Mouse (Mus musculus) stomach, postnatal 0 days (tissue): ENCODE measurements around the gene D630023F18Rik. TPM values are rescaled to one million over a fixed set of nuclear protein-coding genes. Genes with fewer than 3 reads are reported as not detected.

Experiments used
- ATAC-seq: fragments of 200-750 bp; cut with Nextera tagmentation; 2 replicates; pipeline ENCODE4 v1.8.0; 2017; ENCODE audit not compliant: low FRiP score, low TSS enrichment
- DNase-seq: peaks from one replicate; pipeline ENCODE4 v3.0.0-alpha.2; 2016; ENCODE audit warnings: low spot score
- H3K27ac ChIP-seq: fragments of 300-500 bp; sonication (generic); replicated peaks from 2 replicates; pipeline ENCODE4 v1.5.1; 2014; ENCODE audit warnings: mild to moderate bottlenecking, control low read depth
- H3K27me3 ChIP-seq: fragments of 300-500 bp; sonication (generic); 2 replicates; pipeline ENCODE4 v1.6.1; 2014; ENCODE audit warnings: low read length; ENCODE audit not compliant: control insufficient read depth, insufficient read depth
- H3K36me3 ChIP-seq: fragments of 300-500 bp; sonication (generic); 2 replicates; pipeline ENCODE4 v1.6.1; 2014; ENCODE audit warnings: low read length, mixed read lengths; ENCODE audit not compliant: control insufficient read depth, insufficient read depth
- H3K4me1 ChIP-seq: fragments of 300-500 bp; sonication (generic); replicated peaks from 2 replicates; pipeline ENCODE4 v1.6.1; 2014; ENCODE audit warnings: antibody characterized with exemption; ENCODE audit not compliant: control insufficient read depth, insufficient read depth
- H3K4me2 ChIP-seq: fragments of 300-500 bp; sonication (generic); replicated peaks from 2 replicates; pipeline ENCODE4 v1.6.1; 2014; ENCODE audit warnings: low read depth, mild to moderate bottlenecking, control low read depth, moderate library complexity
- H3K4me3 ChIP-seq: fragments of 300-500 bp; sonication (generic); 2 replicates; pipeline ENCODE4 v1.5.1; 2014; ENCODE audit warnings: low read depth, low read length, control low read depth
- H3K9ac ChIP-seq: fragments of 300-500 bp; sonication (generic); 2 replicates; pipeline ENCODE4 v1.6.1; 2014; ENCODE audit warnings: mild to moderate bottlenecking, low read length, control low read depth, mixed read lengths
- H3K9me3 ChIP-seq: fragments of 300-500 bp; sonication (generic); 2 replicates; pipeline ENCODE4 v1.6.1; 2016; ENCODE audit warnings: low read length; ENCODE audit not compliant: control insufficient read depth
- CTCF ChIP-seq: IDR thresholded peaks from 2 replicates; pipeline ENCODE4 v1.5.1; 2016; ENCODE audit warnings: antibody characterized with exemption, low read depth, mild to moderate bottlenecking, moderate library complexity
- EP300 ChIP-seq: optimal IDR thresholded peaks from 2 replicates; pipeline ENCODE3; 2016; ENCODE audit warnings: antibody characterized with exemption
- WGBS: fragments of 180-500 bp; shearing (Covaris S2); extraction: QIAGEN DNeasy Blood & Tissue Kit; methylation state at CpG from one replicate; pipeline ENCODE4 v1.1.7; 2014; 5-methylcytosine and 5-hydroxymethylcytosine counted together
- polyA plus RNA-seq: library from polyadenylated mRNA; unstranded; fragments of >200 nt; fragmentation: Nextera tagmentation; extraction: Ambion mirVana; gene quantifications from 2 replicates; pipeline ENCODE4 v1.2.1, GENCODE M21; 2015

D630023F18Rik gene
- polyA plus RNA-seq, 1 experiment from 2014 or later: 0.27 TPM

GRCm38 (mm10) chr1:65137560-65137959, 14.5 kb upstream of the D630023F18Rik start:
- no peak overlapping the region for H3K9ac ChIP-seq
- no peaks in the 10 kb centered on the region for H3K4me1 ChIP-seq
- H3K4me2 ChIP-seq: no peak overlapping the region
- no peak overlapping the region for H3K27ac ChIP-seq
- ATAC-seq (no peak), DNase-seq (no peak)
- H3K4me3 ChIP-seq: no peak overlapping the region
- WGBS: 83% methylated on average over 6 of the region's 6 CpGs
- no peak for TF ChIP-seq EP300
- no peak for TF ChIP-seq CTCF
- no peaks in the 10 kb centered on the region for H3K9me3 ChIP-seq
- H3K36me3 ChIP-seq: no peaks in the 10 kb centered on the region
- H3K27me3 ChIP-seq: no peaks in the 10 kb centered on the region

DNA sequence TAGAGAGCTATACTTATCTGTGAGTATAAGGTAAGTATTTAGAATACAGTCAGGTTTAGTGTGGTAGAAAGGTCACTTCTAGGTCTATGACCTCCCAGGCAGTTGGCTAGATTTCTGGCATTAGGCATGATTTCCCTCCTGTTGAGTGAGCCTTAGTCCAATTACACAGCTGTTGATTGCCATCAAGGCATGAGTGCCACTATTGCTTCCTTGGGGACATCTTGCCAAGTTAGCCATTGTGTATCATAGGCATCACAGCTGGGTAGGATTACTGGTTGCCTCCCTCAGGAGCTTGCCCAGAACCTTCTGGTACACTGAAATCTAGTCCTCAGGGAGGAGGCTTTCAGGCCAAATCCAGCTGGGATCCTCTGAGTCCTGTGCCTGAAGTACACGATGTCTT, 9.8 kb upstream of the D630023F18Rik start:
- no peaks in the 10 kb centered on the region for H3K9me3 ChIP-seq
- DNase-seq (no peak), ATAC-seq (no peak)
- no peaks in the 10 kb centered on the region for H3K36me3 ChIP-seq
- no peaks in the 10 kb centered on the region for H3K27me3 ChIP-seq
- no peak overlapping the region for H3K4me2 ChIP-seq
- TF ChIP-seq CTCF (no peak), EP300 (no peak)
- no peak overlapping the region for H3K4me3 ChIP-seq
- no peak overlapping the region for H3K9ac ChIP-seq
- whole genome bisulfite sequencing: 83% methylated on average over 1 of the region's 1 CpGs
- no peaks in the 10 kb centered on the region for H3K4me1 ChIP-seq
- no peak overlapping the region for H3K27ac ChIP-seq

- 79% methylated on average over 1 of the region's 1 CpGs for WGBS
- TF ChIP-seq EP300 (no peak), CTCF (no peak)
Measured at GRCm38 (mm10) chr1:65131671-65132070, 8.7 kb upstream of the D630023F18Rik start.

GRCm38 (mm10) chr1:65130226-65130625, 7.2 kb upstream of the D630023F18Rik start:
- TF ChIP-seq EP300: no peak
- TF ChIP-seq CTCF: no peak
- Histone ChIP-seq H3K36me3 (no peaks in the 10 kb centered on the region), H3K9ac (no peak overlapping the region), H3K4me1 (no peaks in the 10 kb centered on the region), H3K27ac (no peak overlapping the region), H3K9me3 (no peaks in the 10 kb centered on the region), H3K4me3 (no peak overlapping the region), H3K4me2 (no peak overlapping the region), H3K27me3 (no peaks in the 10 kb centered on the region)
- WGBS: 71% methylated on average over 3 of the region's 3 CpGs
- ATAC-seq: no peak
- DNase-seq: no peak

More at GRCm38 (mm10) chr1:65131671-65132070, 8.7 kb upstream of the D630023F18Rik start:
- Histone ChIP-seq H3K9ac (no peak overlapping the region), H3K4me1 (no peaks in the 10 kb centered on the region), H3K27me3 (no peaks in the 10 kb centered on the region), H3K4me2 (no peak overlapping the region), H3K4me3 (no peak overlapping the region), H3K9me3 (no peaks in the 10 kb centered on the region), H3K36me3 (no peaks in the 10 kb centered on the region), H3K27ac (no peak overlapping the region)
- ATAC-seq (no peak), DNase-seq (no peak)

- Histone ChIP-seq H3K36me3 (no peaks in the 10 kb centered on the region), H3K4me3 (no peak overlapping the region), H3K9ac (no peak overlapping the region), H3K27ac (no peak overlapping the region), H3K9me3 (no peaks in the 10 kb centered on the region), H3K4me1 (no peaks in the 10 kb centered on the region), H3K27me3 (no peaks in the 10 kb centered on the region), H3K4me2 (no peak overlapping the region)
- TF ChIP-seq EP300 (no peak), CTCF (no peak)
- WGBS: 45% methylated on average over 3 of the region's 3 CpGs
- ATAC-seq (no peak), DNase-seq (no peak)
Measured at GRCm38 (mm10) chr1:65129634-65130180, 6.7 kb upstream of the D630023F18Rik start.

DNA sequence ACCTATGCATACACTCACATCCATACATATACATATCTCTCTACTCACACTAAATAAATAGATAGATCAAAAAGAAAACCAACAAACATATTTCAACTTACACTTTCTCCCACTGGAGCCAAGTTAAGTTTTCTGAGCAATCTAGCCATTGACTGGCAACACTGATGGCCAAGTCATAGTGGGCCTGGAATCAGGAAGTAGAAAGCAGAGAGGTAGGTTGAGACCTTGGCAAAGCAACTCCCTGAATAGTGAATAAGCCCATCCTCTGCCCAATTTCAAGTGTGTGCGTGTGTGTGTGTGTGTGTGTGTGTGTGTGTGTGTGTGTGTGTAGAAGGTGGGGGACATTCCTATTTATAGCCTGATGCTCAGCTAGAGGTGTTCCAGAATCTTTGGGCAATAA, 3.6 kb downstream of the D630023F18Rik start, which contains the start of gene Gm28845:
Gene Gm28845 (minus strand): TSS at position 121 of the 400 bp plus-strand sequence.
- H3K9me3 ChIP-seq: no peaks in the 10 kb centered on the region
- no peaks in the 10 kb centered on the region for H3K27me3 ChIP-seq
- no peak within 1 kb of the TSS for H3K4me3 ChIP-seq
- TF ChIP-seq EP300 (no peak), CTCF (no peak)
- no peaks in the 10 kb centered on the region for H3K36me3 ChIP-seq
- DNase-seq: no peak
- no peak for ATAC-seq
- H3K27ac ChIP-seq: peak within 1 kb of the TSS; percentile 85
- 94% methylated on average over 1 of the region's 1 CpGs for WGBS
- H3K9ac ChIP-seq: no peak within 1 kb of the TSS
- H3K4me2 ChIP-seq: no peak within 1 kb of the TSS
- no peaks in the 10 kb centered on the region for H3K4me1 ChIP-seq
